8 mouse cellular contexts compared by ENCODE assay signal in the genomic region with DNA sequence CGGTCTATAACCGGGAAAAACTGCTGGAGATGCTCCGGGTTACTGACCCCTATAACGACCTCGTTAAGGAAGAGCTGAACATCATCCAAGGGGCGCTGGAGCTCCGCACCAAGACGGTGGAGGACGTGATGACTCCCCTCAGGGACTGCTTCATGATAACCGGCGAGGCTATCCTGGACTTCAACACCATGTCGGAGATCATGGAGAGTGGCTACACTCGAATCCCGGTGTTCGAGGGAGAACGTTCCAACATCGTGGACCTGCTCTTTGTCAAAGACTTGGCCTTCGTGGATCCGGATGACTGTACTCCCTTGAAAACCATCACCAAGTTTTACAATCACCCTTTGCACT. TPM values are rescaled to one million over a fixed set of nuclear protein-coding genes. Genes with fewer than 3 reads are reported as not detected.
DNase-seq lines count a peak whose midpoint lies in the region; ATAC-seq and TF ChIP-seq lines count a peak whose summit lies in the region.

No protein-coding gene starts in this region.

- peak overlapping the region; percentile 88 for H3K4me3 ChIP-seq in forebrain, embryonic 10.5 days
- H3K4me3 ChIP-seq in limb, embryonic 12.5 days (replicated peaks): peak overlapping the region; percentile 79
- peak overlapping the region; percentile 69 for H3K4me3 ChIP-seq in neural tube, embryonic 14.5 days (ENCODE audit: low read depth, low read length)

- TF ChIP-seq CTCF in brain, embryonic 14.5 days (IDR thresholded peaks at IDR 0.05; ENCODE audit: borderline replicate concordance, extremely low read depth, insufficient read depth, insufficient read length): no peak

- no peaks in the 10 kb centered on the region for H3K36me3 ChIP-seq in forebrain, embryonic 10.5 days (replicated peaks)
- no peaks in the 10 kb centered on the region for H3K36me3 ChIP-seq in limb, embryonic 12.5 days
- no peaks in the 10 kb centered on the region for H3K36me3 ChIP-seq in neural tube, embryonic 14.5 days (ENCODE audit: control insufficient read depth, insufficient read depth, low read length)

- no peak for ATAC-seq in limb, embryonic 12.5 days (ENCODE audit: insufficient number of reproducible peaks, insufficient read depth, low FRiP score, low TSS enrichment, low read depth)
- ATAC-seq in neural tube, embryonic 14.5 days (ENCODE audit: low read depth): no peak

- H3K27ac ChIP-seq in forebrain, embryonic 10.5 days: no peak overlapping the region
- no peak overlapping the region for H3K27ac ChIP-seq in limb, embryonic 12.5 days
- no peak overlapping the region for H3K27ac ChIP-seq in neural tube, embryonic 14.5 days (ENCODE audit: low read depth, low read length)

- H3K9ac ChIP-seq in limb, embryonic 12.5 days (replicated peaks): peak overlapping the region; percentile 66; the same call in 1 of the 2 replicates
- peak overlapping the region; percentile 58 for H3K9ac ChIP-seq in neural tube, embryonic 14.5 days (replicated peaks; ENCODE audit: low read depth, low read length)

- intact Hi-C loops in left cerebral cortex, postnatal 25 days (cut with DNase I): loop anchor here (2.0 to 5.0 kb wide), 2 partner anchors 228 to 279 kb away; no protein-coding TSS in a partner anchor
- intact Hi-C loops in left cerebral cortex, postnatal 4 days (cut with DNase I): loop anchor here (10.0 kb wide), 1 partner anchor 222 kb away; no protein-coding TSS in a partner anchor

- DNase-seq in left cerebral cortex, postnatal 25 days (ENCODE audit: low spot score in 2 of 2): peak; percentile 19 to 24
- no peak for DNase-seq in left cerebral cortex, postnatal 4 days
- DNase-seq in brain, embryonic 14.5 days (ENCODE audit: low read depth): peak; percentile 36
- DNase-seq in forebrain, embryonic 10.5 days (ENCODE audit: extremely low spot score, low spot score): peak; percentile 40
- no peak for DNase-seq in left cerebral cortex, adult 18-20 months (ENCODE audit: low spot score in 2 of 2)
- no peak for DNase-seq in layer of hippocampus, adult 9-10 months (ENCODE audit: low spot score)

- TF ChIP-seq POLR2A in brain, embryonic 14.5 days (IDR thresholded peaks at IDR 0.05; ENCODE audit: borderline replicate concordance, extremely low read depth, insufficient read depth, insufficient read length, poor library complexity, severe bottlenecking): no peak

- H3K9me3 ChIP-seq in forebrain, embryonic 10.5 days: no peaks in the 10 kb centered on the region
- H3K9me3 ChIP-seq in limb, embryonic 12.5 days: no peaks in the 10 kb centered on the region
- H3K9me3 ChIP-seq in neural tube, embryonic 14.5 days (ENCODE audit: control insufficient read depth, low read length): no peaks in the 10 kb centered on the region

- H3K27me3 ChIP-seq in forebrain, embryonic 10.5 days (ENCODE audit: poor library complexity, severe bottlenecking): peaks cover 46% of the 10 kb centered on the region
- H3K27me3 ChIP-seq in limb, embryonic 12.5 days: peaks cover 53% of the 10 kb centered on the region
- H3K27me3 ChIP-seq in neural tube, embryonic 14.5 days (ENCODE audit: control insufficient read depth, insufficient read depth, low read length): no peaks in the 10 kb centered on the region; the same call in 1 of the 2 replicates

- H3K4me2 ChIP-seq in limb, embryonic 12.5 days: peak overlapping the region; percentile 99
- H3K4me2 ChIP-seq in neural tube, embryonic 14.5 days (ENCODE audit: low read depth, low read length): peak overlapping the region; percentile 76

- peaks cover 53% of the 10 kb centered on the region for H3K4me1 ChIP-seq in forebrain, embryonic 10.5 days
- H3K4me1 ChIP-seq in limb, embryonic 12.5 days (replicated peaks): peaks cover 22% of the 10 kb centered on the region
- peaks cover 28% of the 10 kb centered on the region for H3K4me1 ChIP-seq in neural tube, embryonic 14.5 days (ENCODE audit: control insufficient read depth, insufficient read depth, low read length)

- under 1% methylated on average over 19 of the region's 19 CpGs for WGBS in forebrain, embryonic 10.5 days
- under 1% methylated on average over 19 of the region's 19 CpGs for WGBS in limb, embryonic 12.5 days
- 1% methylated on average over 19 of the region's 19 CpGs for WGBS in neural tube, embryonic 14.5 days

RNA-seq across cellular contexts. Expression of a gene that starts 1.6 kb away (rescaled TPM):
- total RNA-seq in left cerebral cortex, postnatal 25 days (2021): 10 to 100 TPM; 33.3 to 33.9 TPM
- 10 to 100 TPM; 17.2 to 18.6 TPM for total RNA-seq in left cerebral cortex, postnatal 4 days (2021)
- polyA plus RNA-seq in brain, embryonic 14.5 days (2012; rRNA removed): 11.3 and 15.5 TPM in 2 replicates
- 1.3 and 1.7 TPM in 2 replicates for polyA plus RNA-seq in forebrain, embryonic 10.5 days (2016; fragmentation: Nextera tagmentation; extraction: Ambion mirVana)
- polyA plus RNA-seq in limb, embryonic 12.5 days (2016; fragmentation: Nextera tagmentation; extraction: Ambion mirVana): 2.8 and 2.9 TPM in 2 replicates
- polyA plus RNA-seq in neural tube, embryonic 14.5 days (2014; fragmentation: Nextera tagmentation; extraction: Ambion mirVana): 8.4 and 11.7 TPM in 2 replicates
- total RNA-seq in left cerebral cortex, adult 18-20 months (2021): 10 to 100 TPM; 32.6 to 34.2 TPM

RNA-seq across cellular contexts. Expression of a gene that starts 55.7 kb away (rescaled TPM):
- 10 to 100 TPM; 22.0 to 24.4 TPM for total RNA-seq in left cerebral cortex, postnatal 25 days (2021)
- total RNA-seq in left cerebral cortex, postnatal 4 days (2021): 10 to 100 TPM; 17.1 to 19.9 TPM
- 13.4 and 16.9 TPM in 2 replicates for polyA plus RNA-seq in brain, embryonic 14.5 days (2012; rRNA removed)
- 23.9 and 27.3 TPM in 2 replicates for polyA plus RNA-seq in forebrain, embryonic 10.5 days (2016; fragmentation: Nextera tagmentation; extraction: Ambion mirVana)
- polyA plus RNA-seq in limb, embryonic 12.5 days (2016; fragmentation: Nextera tagmentation; extraction: Ambion mirVana): 34.6 and 37.5 TPM in 2 replicates
- polyA plus RNA-seq in neural tube, embryonic 14.5 days (2014; fragmentation: Nextera tagmentation; extraction: Ambion mirVana): 44.3 and 47.8 TPM in 2 replicates
- 10 to 100 TPM; 26.2 to 32.0 TPM for total RNA-seq in left cerebral cortex, adult 18-20 months (2021)

Comparison
In these comparisons a context has a peak if more than half of its experiments do, and no peak if none do; other contexts are left out.
1. DNase-seq: peak in left cerebral cortex, postnatal 25 days (2 of 2), brain, embryonic 14.5 days (single experiment) and forebrain, embryonic 10.5 days (single experiment); none in left cerebral cortex, postnatal 4 days (single experiment), left cerebral cortex, adult 18-20 months (0 of 2) and layer of hippocampus, adult 9-10 months (single experiment).
2. Peak in every context shown above with its lines, with median percentiles within 50 percentile points of each other: H3K4me3 ChIP-seq.